Mouse (Mus musculus): ENCODE data around the gene Igfbp4. TPM values are rescaled to one million over a fixed set of nuclear protein-coding genes. Genes with fewer than 3 reads are reported as not detected.

Igfbp4 gene
- 584 and 616 TPM in 2 replicates for polyA plus RNA-seq (2015; fragmentation: Nextera tagmentation; extraction: Ambion mirVana)

GRCm38 (mm10) chr11:99041051-99041729 is at the start of gene Igfbp4:
TSS of gene Igfbp4 (plus strand) at chr11:99041244.
- peak within 1 kb of the TSS; percentile 82 for H3K4me2 ChIP-seq (ENCODE audit: low read length)
- H3K9ac ChIP-seq (ENCODE audit: low read depth, low read length), result peak within 1 kb of the TSS; percentile 86
- peaks cover 35% of the 10 kb centered on the region for H3K4me1 ChIP-seq (replicated peaks; ENCODE audit: insufficient read depth, low read length)
- peak; percentile 74 for ATAC-seq (replicated peaks; ENCODE audit: low FRiP score, low read depth)
- DNase-seq (ENCODE audit: low spot score), result peak; percentile 91
- no peaks in the 10 kb centered on the region for H3K27me3 ChIP-seq (ENCODE audit: insufficient read depth, low read length)
- peak; percentile 38 for TF ChIP-seq CTCF (IDR thresholded peaks at IDR 0.05; ENCODE audit: low read depth)
- H3K36me3 ChIP-seq (ENCODE audit: insufficient read depth, low read length), result no peaks in the 10 kb centered on the region
- H3K4me3 ChIP-seq (replicated peaks; ENCODE audit: low read depth, low read length), result peak within 1 kb of the TSS; percentile 64
- H3K9me3 ChIP-seq (replicated peaks; ENCODE audit: low read length), result no peaks in the 10 kb centered on the region
- H3K27ac ChIP-seq, result peak within 1 kb of the TSS; percentile 95
- under 1% methylated on average over 60 of the region's 63 CpGs for WGBS

GRCm38 (mm10) chr11:98995987-98996386 is 45.1 kb upstream of the Igfbp4 start:
- DNase-seq (ENCODE audit: low spot score), result no peak
- H3K4me3 ChIP-seq (replicated peaks; ENCODE audit: low read depth, low read length), result no peak overlapping the region
- H3K27me3 ChIP-seq (ENCODE audit: insufficient read depth, low read length), result no peaks in the 10 kb centered on the region
- no peak overlapping the region for H3K9ac ChIP-seq (ENCODE audit: low read depth, low read length)
- no peaks in the 10 kb centered on the region for H3K9me3 ChIP-seq (replicated peaks; ENCODE audit: low read length)
- H3K27ac ChIP-seq, result no peak overlapping the region
- H3K4me1 ChIP-seq (replicated peaks; ENCODE audit: insufficient read depth, low read length), result no peaks in the 10 kb centered on the region
- no peak overlapping the region for H3K4me2 ChIP-seq (ENCODE audit: low read length)
- no peak for TF ChIP-seq CTCF (IDR thresholded peaks at IDR 0.05; ENCODE audit: low read depth)
- H3K36me3 ChIP-seq (ENCODE audit: insufficient read depth, low read length), result peaks cover 34% of the 10 kb centered on the region
- ATAC-seq (replicated peaks; ENCODE audit: low FRiP score, low read depth), result no peak
- WGBS, result 92% methylated on average over 7 of the region's 7 CpGs

GRCm38 (mm10) chr11:98997659-98998058 is 43.4 kb upstream of the Igfbp4 start:
- Histone ChIP-seq H3K4me1 (replicated peaks; ENCODE audit: insufficient read depth, low read length) (no peaks in the 10 kb centered on the region), H3K9ac (ENCODE audit: low read depth, low read length) (no peak overlapping the region), H3K36me3 (ENCODE audit: insufficient read depth, low read length) (peaks cover 34% of the 10 kb centered on the region), H3K9me3 (replicated peaks; ENCODE audit: low read length) (no peaks in the 10 kb centered on the region), H3K27ac (no peak overlapping the region), H3K4me3 (replicated peaks; ENCODE audit: low read depth, low read length) (no peak overlapping the region), H3K4me2 (ENCODE audit: low read length) (no peak overlapping the region), H3K27me3 (ENCODE audit: insufficient read depth, low read length) (no peaks in the 10 kb centered on the region)
- WGBS, result 81% methylated on average over 4 of the region's 4 CpGs
- DNase-seq (ENCODE audit: low spot score) (no peak), ATAC-seq (replicated peaks; ENCODE audit: low FRiP score, low read depth) (no peak)
- TF ChIP-seq CTCF (IDR thresholded peaks at IDR 0.05; ENCODE audit: low read depth), result no peak

- Histone ChIP-seq H3K27me3 (ENCODE audit: insufficient read depth, low read length) (no peaks in the 10 kb centered on the region), H3K36me3 (ENCODE audit: insufficient read depth, low read length) (peaks cover 29% of the 10 kb centered on the region; the same call in 1 of the 2 replicates), H3K4me2 (ENCODE audit: low read length) (no peak overlapping the region), H3K27ac (no peak overlapping the region), H3K4me1 (replicated peaks; ENCODE audit: insufficient read depth, low read length) (no peaks in the 10 kb centered on the region), H3K4me3 (replicated peaks; ENCODE audit: low read depth, low read length) (no peak overlapping the region), H3K9me3 (replicated peaks; ENCODE audit: low read length) (no peaks in the 10 kb centered on the region), H3K9ac (ENCODE audit: low read depth, low read length) (no peak overlapping the region)
- TF ChIP-seq CTCF (IDR thresholded peaks at IDR 0.05; ENCODE audit: low read depth), result peak; percentile 50
- ATAC-seq (replicated peaks; ENCODE audit: low FRiP score, low read depth) (no peak), DNase-seq (ENCODE audit: low spot score) (peak; percentile 14)
Measured at GRCm38 (mm10) chr11:98998776-98999175, 42.3 kb upstream of the Igfbp4 start.

- DNase-seq (ENCODE audit: low spot score) (no peak), ATAC-seq (replicated peaks; ENCODE audit: low FRiP score, low read depth) (no peak)
- Histone ChIP-seq H3K9ac (ENCODE audit: low read depth, low read length) (no peak overlapping the region), H3K4me2 (ENCODE audit: low read length) (no peak overlapping the region), H3K9me3 (replicated peaks; ENCODE audit: low read length) (no peaks in the 10 kb centered on the region), H3K27ac (no peak overlapping the region), H3K36me3 (ENCODE audit: insufficient read depth, low read length) (peaks cover 30% of the 10 kb centered on the region; the same call in 1 of the 2 replicates), H3K4me1 (replicated peaks; ENCODE audit: insufficient read depth, low read length) (no peaks in the 10 kb centered on the region), H3K4me3 (replicated peaks; ENCODE audit: low read depth, low read length) (no peak overlapping the region), H3K27me3 (ENCODE audit: insufficient read depth, low read length) (no peaks in the 10 kb centered on the region)
- WGBS, result 78% methylated on average over 11 of the region's 11 CpGs
- no peak for TF ChIP-seq CTCF (IDR thresholded peaks at IDR 0.05; ENCODE audit: low read depth)
Measured at GRCm38 (mm10) chr11:98999243-98999642, 41.8 kb upstream of the Igfbp4 start.

GRCm38 (mm10) chr11:99006788-99007187 is 34.3 kb upstream of the Igfbp4 start:
- no peak for TF ChIP-seq CTCF (IDR thresholded peaks at IDR 0.05; ENCODE audit: low read depth)
- no peak overlapping the region for H3K9ac ChIP-seq (ENCODE audit: low read depth, low read length)
- no peak overlapping the region for H3K4me2 ChIP-seq (ENCODE audit: low read length)
- no peaks in the 10 kb centered on the region for H3K4me1 ChIP-seq (replicated peaks; ENCODE audit: insufficient read depth, low read length)
- H3K4me3 ChIP-seq (replicated peaks; ENCODE audit: low read depth, low read length), result no peak overlapping the region
- H3K27ac ChIP-seq, result no peak overlapping the region
- peaks cover 23% of the 10 kb centered on the region for H3K36me3 ChIP-seq (ENCODE audit: insufficient read depth, low read length)
- 92% methylated on average over 9 of the region's 9 CpGs for WGBS
- H3K27me3 ChIP-seq (ENCODE audit: insufficient read depth, low read length), result no peaks in the 10 kb centered on the region
- H3K9me3 ChIP-seq (replicated peaks; ENCODE audit: low read length), result no peaks in the 10 kb centered on the region
- DNase-seq (ENCODE audit: low spot score), result no peak
- ATAC-seq (replicated peaks; ENCODE audit: low FRiP score, low read depth), result no peak

All from kidney, postnatal 0 days (tissue).